ENCODE assay signal across 8 mouse cellular contexts in genomic region chr16:13109990-13110595, GRCm38 (mm10). TPM values are rescaled to one million over a fixed set of nuclear protein-coding genes. Genes with fewer than 3 reads are reported as not detected.
DNase-seq lines count a peak whose midpoint lies in the region; ATAC-seq and TF ChIP-seq lines count a peak whose summit lies in the region.

No protein-coding gene starts in this region.

- ATAC-seq in heart, embryonic 15.5 days (replicated peaks; ENCODE audit: insufficient number of reproducible peaks, insufficient read depth, low FRiP score, low read depth) = no peak; the same call in 1 of the 2 replicates
- peak; percentile 43 for ATAC-seq in forebrain, embryonic 12.5 days (ENCODE audit: low FRiP score)
- peak; percentile 53 for ATAC-seq in liver, embryonic 16.5 days (ENCODE audit: low read depth)

- peak overlapping the region; percentile 87 for H3K9ac ChIP-seq in heart, embryonic 15.5 days
- H3K9ac ChIP-seq in ES-E14 (ENCODE audit: insufficient read depth, low read depth, low read length, poor library complexity, severe bottlenecking) = peak overlapping the region; percentile 93
- H3K9ac ChIP-seq in forebrain, embryonic 12.5 days = peak overlapping the region; percentile 69
- peak overlapping the region; percentile 87 for H3K9ac ChIP-seq in liver, embryonic 16.5 days (ENCODE audit: low read depth, low read length)

- peaks cover 8% of the 10 kb centered on the region for H3K4me1 ChIP-seq in heart, embryonic 15.5 days (replicated peaks)
- 0 out of 4 replicates have a peak, but pooled peaks cover 0 to 2% of the 10 kb centered on the region in 2 experiments for H3K4me1 ChIP-seq in ES-E14 (ENCODE audit: control insufficient read depth in 2 of 2, insufficient read depth in 2 of 2, low read length in 2 of 2, poor library complexity in 1 of 2)
- H3K4me1 ChIP-seq in forebrain, embryonic 12.5 days = peaks cover 8% of the 10 kb centered on the region
- H3K4me1 ChIP-seq in liver, embryonic 16.5 days (ENCODE audit: control insufficient read depth, low read depth, low read length) = peaks cover 6% of the 10 kb centered on the region

- no peaks in the 10 kb centered on the region for H3K9me3 ChIP-seq in heart, embryonic 15.5 days (replicated peaks)
- peaks cover 2% of the 10 kb centered on the region; the same call in 1 of the 2 replicates for H3K9me3 ChIP-seq in ES-E14 (ENCODE audit: control insufficient read depth, insufficient read depth, low read depth, low read length)
- no peaks in the 10 kb centered on the region for H3K9me3 ChIP-seq in forebrain, embryonic 12.5 days
- H3K9me3 ChIP-seq in liver, embryonic 16.5 days (replicated peaks; ENCODE audit: control insufficient read depth, low read length) = no peaks in the 10 kb centered on the region

- H3K4me2 ChIP-seq in heart, embryonic 15.5 days = peak overlapping the region; percentile 70
- H3K4me2 ChIP-seq in forebrain, embryonic 12.5 days = peak overlapping the region; percentile 66
- H3K4me2 ChIP-seq in liver, embryonic 16.5 days (ENCODE audit: low read depth, low read length) = peak overlapping the region; percentile 80

- DNase-seq in heart, postnatal 25 days (ENCODE audit: low spot score) = no peak
- no peak for DNase-seq in ES-E14 (ENCODE audit: low read depth, low spot score)
- no peak for DNase-seq in ovary, postnatal 14 days (ENCODE audit: low spot score)
- DNase-seq in left cerebral cortex, adult 9 months (ENCODE audit: low spot score in 2 of 2) = no peak
- no peak for DNase-seq in urinary bladder, postnatal 36 days (ENCODE audit: low spot score in 2 of 2)

- peak overlapping the region; percentile 82 for H3K27ac ChIP-seq in heart, embryonic 15.5 days
- H3K27ac ChIP-seq in ES-E14 (ENCODE audit: insufficient read depth, low read depth, low read length, poor library complexity, severe bottlenecking) = peak overlapping the region; percentile 2; the same call in 1 of the 2 replicates
- peak overlapping the region; percentile 82 for H3K27ac ChIP-seq in forebrain, embryonic 12.5 days
- peak overlapping the region; percentile 64 for H3K27ac ChIP-seq in liver, embryonic 16.5 days (ENCODE audit: low read length)

- H3K27me3 ChIP-seq in heart, embryonic 15.5 days = no peaks in the 10 kb centered on the region
- no peaks in the 10 kb centered on the region for H3K27me3 ChIP-seq in forebrain, embryonic 12.5 days
- H3K27me3 ChIP-seq in liver, embryonic 16.5 days (ENCODE audit: control insufficient read depth, insufficient read depth, low read depth, low read length) = no peaks in the 10 kb centered on the region

- H3K4me3 ChIP-seq in heart, embryonic 15.5 days = peak overlapping the region; percentile 68
- H3K4me3 ChIP-seq in ES-E14 (ENCODE audit: insufficient read depth in 1 of 2, low read depth in 1 of 2, low read length in 2 of 2, poor library complexity in 1 of 2, severe bottlenecking in 1 of 2) = peak overlapping the region; percentile 83 to 91
- peak overlapping the region; percentile 58 for H3K4me3 ChIP-seq in forebrain, embryonic 12.5 days (replicated peaks)
- peak overlapping the region; percentile 80 for H3K4me3 ChIP-seq in liver, embryonic 16.5 days (ENCODE audit: low read depth, low read length)

- intact Hi-C loops in heart, postnatal 25 days (cut with DNase I) = loop anchor here (10.0 kb wide), 3 partner anchors 425 to 625 kb away; partner anchors contain the start of gene Pla2g10

- H3K36me3 ChIP-seq in heart, embryonic 15.5 days = peaks cover 28% of the 10 kb centered on the region
- H3K36me3 ChIP-seq in ES-E14 (ENCODE audit: control insufficient read depth, insufficient read depth, low read length, poor library complexity, severe bottlenecking) = peaks cover 15% of the 10 kb centered on the region
- peaks cover 26% of the 10 kb centered on the region for H3K36me3 ChIP-seq in forebrain, embryonic 12.5 days (replicated peaks)
- peaks cover 4% of the 10 kb centered on the region for H3K36me3 ChIP-seq in liver, embryonic 16.5 days (ENCODE audit: control insufficient read depth, insufficient read depth)

- 1% methylated on average over 32 of the region's 32 CpGs for WGBS in heart, embryonic 15.5 days
- WGBS in forebrain, embryonic 12.5 days = under 1% methylated on average over 32 of the region's 32 CpGs
- WGBS in liver, embryonic 16.5 days (ENCODE audit: insufficient replicate concordance) = under 1% methylated on average over 32 of the region's 32 CpGs

- in situ Hi-C loops in ES-E14 (cut with MboI; ENCODE audit: low sequenced_read_pairs in 2 of 2, unreplicated experiment in 2 of 2) = no loop called here

TF ChIP-seq in ES-E14, 5 proteins besides CTCF, POLR2A, EP300 and RAD21:
- TF ChIP-seq HCFC1 (IDR thresholded peaks at IDR 0.05; ENCODE audit: borderline replicate concordance, insufficient read depth, low read length) (0 out of 2 replicates have a peak, but pooled peaks have one; percentile 1), MAFK (IDR thresholded peaks at IDR 0.05; ENCODE audit: insufficient read depth, low read depth, low read length) (no peak)

RNA-seq across cellular contexts. Expression of gene Ercc4, which starts 0.6 kb away (rescaled TPM):
- polyA plus RNA-seq in heart, embryonic 15.5 days (2015; fragmentation: Nextera tagmentation; extraction: Ambion mirVana) = 7.0 and 9.2 TPM in 2 replicates
- total RNA-seq in heart, postnatal 25 days (2021) = 1 to 10 TPM; 6.7 to 8.6 TPM
- total RNA-seq in ES-E14 (2012; rRNA removed) = 18.2 and 21.4 TPM in 2 replicates
- 15.0 and 17.5 TPM in 2 replicates for polyA plus RNA-seq in forebrain, embryonic 12.5 days (2016; fragmentation: Nextera tagmentation; extraction: Ambion mirVana)
- 3.7 and 4.2 TPM in 2 replicates for polyA plus RNA-seq in liver, embryonic 16.5 days (2015; fragmentation: Nextera tagmentation; extraction: Ambion mirVana)

Comparison
In these comparisons a context has a peak if more than half of its experiments do, and no peak if none do; other contexts are left out.
1. H3K27ac ChIP-seq: peak in every context shown above with its lines; median percentile 82 in heart, embryonic 15.5 days; 82 in forebrain, embryonic 12.5 days; 64 in liver, embryonic 16.5 days; 2 in ES-E14.